Mouse (Mus musculus) midbrain, embryonic 10.5 days (tissue): Measurements from ENCODE around the gene Exoc3l4. TPM values are rescaled to one million over a fixed set of nuclear protein-coding genes. Genes with fewer than 3 reads are reported as not detected.
A peak's percentile ranks its signal among the peaks of the same experiment; 100 is the strongest.

Experiments used
- DNase-seq: peaks from one replicate; pipeline ENCODE4 v3.0.0-alpha.2; 2017; ENCODE audit warnings: low spot score
- H3K27ac ChIP-seq: fragments of 300-500 bp; sonication (generic); replicated peaks from 2 replicates; pipeline ENCODE4 v1.5.1; 2016; ENCODE audit warnings: mild to moderate bottlenecking
- H3K27me3 ChIP-seq: fragments of 300-500 bp; sonication (generic); 2 replicates; pipeline ENCODE4 v1.6.1; 2016; ENCODE audit warnings: low read depth, mild to moderate bottlenecking; ENCODE audit not compliant: poor library complexity, severe bottlenecking
- H3K36me3 ChIP-seq: fragments of 300-500 bp; sonication (generic); 2 replicates; pipeline ENCODE4 v1.6.1; 2016; ENCODE audit warnings: mild to moderate bottlenecking, moderate library complexity
- H3K4me1 ChIP-seq: fragments of 300-500 bp; sonication (generic); 2 replicates; pipeline ENCODE4 v1.6.1; 2016
- H3K4me3 ChIP-seq: fragments of 300-500 bp; sonication (generic); 2 replicates; pipeline ENCODE4 v1.5.1; 2016; ENCODE audit warnings: mild to moderate bottlenecking, moderate library complexity
- H3K9me3 ChIP-seq: fragments of 300-500 bp; sonication (generic); replicated peaks from 2 replicates; pipeline ENCODE4 v1.6.1; 2016; ENCODE audit warnings: mild to moderate bottlenecking
- WGBS: fragments of 180-500 bp; shearing (Covaris S2); methylation state at CpG from one replicate; pipeline ENCODE4 v1.1.7; 2016; 5-methylcytosine and 5-hydroxymethylcytosine counted together
- polyA plus RNA-seq: library from polyadenylated mRNA; unstranded; fragments of >200 nt; fragmentation: Nextera tagmentation; extraction: Ambion mirVana; gene quantifications from 2 replicates; pipeline ENCODE4 v1.2.1, GENCODE M21; 2016

Exoc3l4 gene
- polyA plus RNA-seq, 1 experiment from 2014 or later = 4.3 TPM

- H3K4me1 ChIP-seq = peaks cover 36% of the 10 kb centered on the region
- WGBS = 84% methylated on average over 5 of the region's 5 CpGs
- H3K27me3 ChIP-seq = peaks cover 96% of the 10 kb centered on the region
Observed at GRCm38 (mm10) chr12:111419918-111420317, 3.1 kb downstream of the Exoc3l4 start.

GRCm38 (mm10) chr12:111420946-111421709 lies 4.3 kb downstream of the Exoc3l4 start:
- no peak for DNase-seq
- H3K4me3 ChIP-seq = no peak overlapping the region
- peaks cover 96% of the 10 kb centered on the region for H3K27me3 ChIP-seq
- no peaks in the 10 kb centered on the region for H3K36me3 ChIP-seq
- no peak overlapping the region for H3K27ac ChIP-seq
- 54% methylated on average over 7 of the region's 7 CpGs for WGBS
- H3K4me1 ChIP-seq = peaks cover 42% of the 10 kb centered on the region
- no peaks in the 10 kb centered on the region for H3K9me3 ChIP-seq

More at GRCm38 (mm10) chr12:111419918-111420317, 3.1 kb downstream of the Exoc3l4 start:
- Histone ChIP-seq H3K36me3 (no peaks in the 10 kb centered on the region), H3K4me3 (no peak overlapping the region), H3K27ac (no peak overlapping the region), H3K9me3 (no peaks in the 10 kb centered on the region)
- no peak for DNase-seq

- no peak overlapping the region for H3K4me3 ChIP-seq
- peaks cover 99% of the 10 kb centered on the region for H3K27me3 ChIP-seq
- 48% methylated on average over 5 of the region's 5 CpGs for WGBS
Observed at GRCm38 (mm10) chr12:111422852-111423251, 6.0 kb downstream of the Exoc3l4 start.

GRCm38 (mm10) chr12:111423570-111424129 lies 6.8 kb downstream of the Exoc3l4 start:
- Histone ChIP-seq H3K9me3 (no peaks in the 10 kb centered on the region), H3K36me3 (no peaks in the 10 kb centered on the region), H3K4me1 (peaks cover 34% of the 10 kb centered on the region), H3K27ac (no peak overlapping the region), H3K27me3 (peaks cover 100% of the 10 kb centered on the region), H3K4me3 (peak overlapping the region; percentile 46)
- 2% methylated on average over 43 of the region's 43 CpGs for WGBS
- DNase-seq = no peak

More at GRCm38 (mm10) chr12:111422852-111423251, 6.0 kb downstream of the Exoc3l4 start:
- no peaks in the 10 kb centered on the region for H3K36me3 ChIP-seq
- H3K4me1 ChIP-seq = peaks cover 30% of the 10 kb centered on the region
- no peak overlapping the region for H3K27ac ChIP-seq
- H3K9me3 ChIP-seq = no peaks in the 10 kb centered on the region
- DNase-seq = no peak

DNA sequence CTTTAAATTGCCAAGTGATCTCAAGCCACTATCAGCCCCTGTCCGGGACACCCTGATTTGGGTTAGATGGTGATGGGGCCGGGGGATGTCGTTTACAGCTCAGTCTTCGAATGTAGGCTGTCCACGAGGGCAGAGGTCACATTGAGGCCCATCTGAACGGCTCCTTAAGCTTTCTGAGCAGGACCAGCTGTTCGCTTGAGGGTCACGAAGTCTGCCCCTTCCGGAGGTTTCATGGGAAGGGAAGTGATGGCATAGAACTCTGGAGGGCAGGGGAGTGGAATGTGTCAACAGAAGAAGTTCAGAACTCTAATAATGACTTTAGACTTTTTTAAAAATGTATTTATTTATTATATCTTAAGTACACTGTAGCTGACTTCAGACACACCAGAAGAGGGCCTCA lies 7.7 kb downstream of the Exoc3l4 start:
- H3K4me3 ChIP-seq = no peak overlapping the region
- H3K27ac ChIP-seq = no peak overlapping the region
- no peak for DNase-seq
- H3K27me3 ChIP-seq = peaks cover 100% of the 10 kb centered on the region
- peaks cover 43% of the 10 kb centered on the region for H3K4me1 ChIP-seq
- 24% methylated on average over 9 of the region's 9 CpGs for WGBS
- no peaks in the 10 kb centered on the region for H3K36me3 ChIP-seq
- H3K9me3 ChIP-seq = no peaks in the 10 kb centered on the region

- peak; percentile 81 for DNase-seq
- H3K36me3 ChIP-seq = no peaks in the 10 kb centered on the region
- H3K4me3 ChIP-seq = 0 out of 2 replicates have a peak overlapping the region, but pooled peaks have one; percentile 3
- peaks cover 100% of the 10 kb centered on the region for H3K27me3 ChIP-seq
- H3K4me1 ChIP-seq = peaks cover 50% of the 10 kb centered on the region
- no peaks in the 10 kb centered on the region for H3K9me3 ChIP-seq
- WGBS = 4% methylated on average over 15 of the region's 15 CpGs
- H3K27ac ChIP-seq = no peak overlapping the region
Observed at GRCm38 (mm10) chr12:111425258-111425657, 8.4 kb downstream of the Exoc3l4 start.

- WGBS = 19% methylated on average over 29 of the region's 29 CpGs
- Histone ChIP-seq H3K27ac (no peak overlapping the region), H3K27me3 (peaks cover 100% of the 10 kb centered on the region), H3K36me3 (no peaks in the 10 kb centered on the region), H3K4me3 (0 out of 2 replicates have a peak overlapping the region, but pooled peaks have one; percentile 3), H3K9me3 (no peaks in the 10 kb centered on the region), H3K4me1 (peaks cover 56% of the 10 kb centered on the region)
- DNase-seq = peak; percentile 89
Observed at GRCm38 (mm10) chr12:111425789-111426460, 9.1 kb downstream of the Exoc3l4 start.

DNA sequence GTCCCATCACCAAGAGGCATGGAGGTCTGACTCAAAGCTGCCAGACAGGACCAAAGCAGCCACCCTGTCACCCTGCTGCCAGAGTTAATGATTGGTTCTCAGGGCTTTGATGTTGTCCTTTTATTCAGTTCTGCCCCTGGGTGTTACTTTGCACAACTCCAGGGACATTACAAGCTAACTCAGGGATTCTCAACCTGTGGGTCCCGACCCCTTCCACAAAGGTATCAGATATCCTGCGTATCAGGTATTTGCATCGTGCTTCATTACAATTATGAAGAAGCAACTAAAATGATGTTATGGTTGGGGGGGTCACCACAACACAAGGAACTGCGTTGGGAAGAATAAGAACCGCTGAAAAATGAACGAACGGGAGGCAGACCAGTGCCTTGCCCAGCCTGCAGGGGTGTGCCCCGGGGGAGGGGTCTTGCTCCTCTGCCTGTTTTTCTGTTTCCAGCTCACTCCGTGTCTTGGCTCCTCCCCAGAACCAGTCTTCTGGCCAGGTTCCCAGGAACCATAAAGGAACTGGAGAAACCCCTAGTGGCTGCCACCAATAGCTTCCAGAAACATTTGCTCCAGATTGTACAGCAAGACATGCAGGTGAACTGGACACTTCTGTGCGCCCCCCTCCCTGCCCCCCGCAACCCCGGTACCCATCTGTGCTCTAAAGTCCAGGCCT lies 10.8 kb downstream of the Exoc3l4 start:
- WGBS = 40% methylated on average over 12 of the region's 12 CpGs
- no peaks in the 10 kb centered on the region for H3K36me3 ChIP-seq
- no peak overlapping the region for H3K4me3 ChIP-seq
- no peaks in the 10 kb centered on the region for H3K9me3 ChIP-seq
- peaks cover 100% of the 10 kb centered on the region for H3K27me3 ChIP-seq
- no peak overlapping the region for H3K27ac ChIP-seq
- no peak for DNase-seq
- H3K4me1 ChIP-seq = peaks cover 64% of the 10 kb centered on the region

GRCm38 (mm10) chr12:111428364-111428763 lies 11.5 kb downstream of the Exoc3l4 start:
- Histone ChIP-seq H3K9me3 (no peaks in the 10 kb centered on the region), H3K27me3 (peaks cover 100% of the 10 kb centered on the region), H3K27ac (no peak overlapping the region), H3K4me1 (peaks cover 66% of the 10 kb centered on the region), H3K4me3 (no peak overlapping the region), H3K36me3 (no peaks in the 10 kb centered on the region)
- DNase-seq = no peak
- 12% methylated on average over 8 of the region's 8 CpGs for WGBS

GRCm38 (mm10) chr12:111428961-111429911 lies 12.4 kb downstream of the Exoc3l4 start:
- WGBS = under 1% methylated on average over 40 of the region's 40 CpGs
- peak overlapping the region; percentile 51 for H3K4me3 ChIP-seq
- peak; percentile 69 for DNase-seq
- peak overlapping the region; percentile 73 for H3K27ac ChIP-seq
- H3K9me3 ChIP-seq = no peaks in the 10 kb centered on the region
- peaks cover 58% of the 10 kb centered on the region for H3K4me1 ChIP-seq
- no peaks in the 10 kb centered on the region for H3K36me3 ChIP-seq
- peaks cover 100% of the 10 kb centered on the region for H3K27me3 ChIP-seq

DNA sequence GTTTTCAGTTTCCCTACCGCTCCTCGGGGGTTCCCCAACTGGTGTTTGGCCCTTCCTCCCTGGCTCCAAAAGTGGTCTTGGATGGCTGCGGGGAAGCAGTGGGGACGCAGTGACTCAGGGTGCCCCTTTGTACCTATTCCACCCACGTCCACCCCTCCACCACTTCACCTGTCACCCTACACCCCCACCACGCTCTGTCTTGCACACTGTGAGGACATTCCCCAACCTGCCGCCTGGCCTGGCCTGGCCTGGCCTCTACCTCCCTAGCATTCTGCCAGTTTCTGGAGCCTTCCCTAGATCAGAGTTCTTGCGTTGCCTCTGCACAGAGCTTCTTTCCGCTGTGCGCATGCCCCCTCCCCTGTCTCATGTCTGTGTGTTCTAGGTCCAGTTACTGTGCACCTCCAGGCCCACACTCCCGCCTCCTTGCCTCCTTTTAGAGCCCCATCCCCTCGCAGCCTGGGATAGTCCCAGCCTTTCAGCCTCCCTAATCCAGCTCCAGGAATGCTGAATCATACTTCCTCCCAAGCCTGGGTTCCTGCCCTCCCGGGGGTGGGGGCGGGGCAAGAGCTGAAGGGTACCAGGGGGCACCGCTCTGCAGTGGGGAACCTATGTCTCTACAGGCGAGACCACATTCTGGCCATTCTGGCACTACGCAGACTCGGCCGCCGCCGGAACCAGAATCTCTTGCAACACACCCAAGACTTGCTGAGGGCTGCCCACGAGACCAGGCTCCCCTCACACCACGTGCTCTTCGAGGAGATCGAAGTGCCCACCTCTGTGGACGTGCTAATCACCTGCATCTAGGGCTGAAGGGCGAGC lies 13.4 kb downstream of the Exoc3l4 start:
- peak overlapping the region; percentile 51 for H3K4me3 ChIP-seq
- H3K27ac ChIP-seq = peak overlapping the region; percentile 73
- no peaks in the 10 kb centered on the region for H3K9me3 ChIP-seq
- H3K4me1 ChIP-seq = peaks cover 64% of the 10 kb centered on the region
- 7% methylated on average over 27 of the region's 27 CpGs for WGBS
- peaks cover 100% of the 10 kb centered on the region for H3K27me3 ChIP-seq
- DNase-seq = no peak
- no peaks in the 10 kb centered on the region for H3K36me3 ChIP-seq
